Mouse (Mus musculus) A20 (cell line): ENCODE data around the gene Ccdc39.

ENCODE experiments used
- DNase-seq: peaks from one replicate; pipeline ENCODE4 v3.0.0-alpha.2; 2011; ENCODE audit warnings: low read depth, low spot score

Ccdc39 gene

GRCm38 (mm10) chr3:33843801-33844632 is at the start of gene Ccdc39:
Gene Ccdc39, minus strand, starts transcription at chr3:33844310.
- DNase-seq = no peak

- DNase-seq = no peak
Measured at GRCm38 (mm10) chr3:33893433-33893832, 49.3 kb upstream of the Ccdc39 start.

- no peak for DNase-seq
Measured at GRCm38 (mm10) chr3:33887438-33887837, 43.3 kb upstream of the Ccdc39 start.

GRCm38 (mm10) chr3:33883105-33883504 is 39.0 kb upstream of the Ccdc39 start:
- no peak for DNase-seq

GRCm38 (mm10) chr3:33882695-33883094 is 38.6 kb upstream of the Ccdc39 start:
- DNase-seq = no peak

GRCm38 (mm10) chr3:33878661-33879060 is 34.6 kb upstream of the Ccdc39 start:
- no peak for DNase-seq

- no peak for DNase-seq
Measured at GRCm38 (mm10) chr3:33874456-33875286, 30.6 kb upstream of the Ccdc39 start.

GRCm38 (mm10) chr3:33873837-33874236 is 29.7 kb upstream of the Ccdc39 start:
- no peak for DNase-seq

GRCm38 (mm10) chr3:33873366-33873765 is 29.3 kb upstream of the Ccdc39 start:
- no peak for DNase-seq

GRCm38 (mm10) chr3:33864000-33864540 is 20.0 kb upstream of the Ccdc39 start:
- no peak for DNase-seq

GRCm38 (mm10) chr3:33858939-33859338 is 14.8 kb upstream of the Ccdc39 start:
- no peak for DNase-seq

GRCm38 (mm10) chr3:33853062-33853461 is 9.0 kb upstream of the Ccdc39 start:
- no peak for DNase-seq

- DNase-seq = no peak
Measured at GRCm38 (mm10) chr3:33850856-33851255, 6.7 kb upstream of the Ccdc39 start.

- DNase-seq = peak; percentile 28
Measured at GRCm38 (mm10) chr3:33846639-33847038, 2.5 kb upstream of the Ccdc39 start.

- no peak for DNase-seq
Measured at GRCm38 (mm10) chr3:33838877-33839276, 5.2 kb downstream of the Ccdc39 start.

- DNase-seq = no peak
Measured at GRCm38 (mm10) chr3:33836576-33836975, 7.5 kb downstream of the Ccdc39 start.

- no peak for DNase-seq
Measured at GRCm38 (mm10) chr3:33832351-33832750, 11.8 kb downstream of the Ccdc39 start.

GRCm38 (mm10) chr3:33824135-33824946 is 19.8 kb downstream of the Ccdc39 start:
- DNase-seq = peak; percentile 58

GRCm38 (mm10) chr3:33807151-33807550 is 37.0 kb downstream of the Ccdc39 start:
- no peak for DNase-seq

- no peak for DNase-seq
Measured at GRCm38 (mm10) chr3:33800513-33800820, 43.6 kb downstream of the Ccdc39 start.

GRCm38 (mm10) chr3:33799617-33800512 is 44.2 kb downstream of the Ccdc39 start, which contains the start of gene Ttc14:
Gene Ttc14, plus strand, starts transcription at chr3:33799832.
- DNase-seq = peak; percentile 97
